Mouse (Mus musculus): Measurements from ENCODE around the gene Gsk3b.

- TF ChIP-seq CTCF (IDR thresholded peaks at IDR 0.05) (peak; percentile 18; the same call in 1 of the 2 replicates), EP300 (IDR thresholded peaks at IDR 0.05) (no peak)
Measured at GRCm38 (mm10) chr16:38157854-38158622, 69.2 kb downstream of the Gsk3b start.

Data from lung, postnatal 0 days (tissue).